Mouse (Mus musculus) liver, adult 2 months (tissue): ENCODE results near the gene Cryz.

Experiments
- CTCF ChIP-seq: fragments of 200-500 bp; IDR thresholded peaks from 2 replicates; pipeline ENCODE4 v1.5.1; 2011; ENCODE audit warnings: low read depth, low read length, control low read depth
- POLR2A ChIP-seq: fragments of 200-500 bp; IDR thresholded peaks from 2 replicates; pipeline ENCODE4 v1.6.1; 2011; ENCODE audit warnings: low read length, control low read depth; ENCODE audit not compliant: insufficient read depth; ENCODE audit errors: extremely low read depth

GRCm38 (mm10) chr3:154597561-154597960 is 1.1 kb downstream of the Cryz start:
- TF ChIP-seq CTCF (no peak), POLR2A (no peak)
